Mouse (Mus musculus) G1E (cell line): ENCODE results near the gene Dmxl2.

Source experiments
- CTCF ChIP-seq: IDR thresholded peaks from 2 replicates; pipeline ENCODE4 v1.5.1; 2012; ENCODE audit warnings: low read depth, low read length, inconsistent platforms, mixed read lengths
- GATA1 ChIP-seq: IDR thresholded peaks from 2 replicates; pipeline ENCODE4 v1.6.1; 2012; ENCODE audit warnings: borderline replicate concordance, low read length, inconsistent platforms, mixed read lengths
- POLR2AphosphoS5 ChIP-seq: IDR thresholded peaks from 2 replicates; pipeline ENCODE4 v1.6.1; 2012; ENCODE audit warnings: low read depth, low read length, inconsistent platforms; ENCODE audit not compliant: insufficient replicate concordance
- TAL1 ChIP-seq: conservative IDR thresholded peaks from 2 replicates; pipeline ENCODE4 v1.6.1; 2012; ENCODE audit warnings: low read depth, low read length, inconsistent platforms, mixed read lengths

DNA sequence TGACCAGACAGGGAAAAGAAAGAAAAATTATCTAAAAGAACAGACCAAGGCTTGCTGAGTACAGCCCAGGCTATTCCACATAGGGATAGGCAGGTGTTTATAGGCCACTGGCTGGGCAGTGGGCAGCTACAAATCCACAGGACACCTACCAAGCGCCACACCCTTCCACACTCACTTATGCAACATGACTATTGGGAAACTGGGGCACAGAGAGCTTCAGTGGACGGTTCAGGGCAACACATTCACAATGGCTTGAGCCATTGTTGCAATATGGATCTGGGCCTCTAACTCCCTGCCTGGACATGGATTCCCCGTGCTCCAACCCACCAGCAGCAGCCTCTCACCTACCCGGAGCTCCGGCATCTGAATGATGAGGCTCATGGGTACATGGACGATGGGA is 48.0 kb upstream of the Dmxl2 start:
- TF ChIP-seq CTCF (no peak), POLR2AphosphoS5 (no peak), GATA1 (no peak), TAL1 (no peak)
